Mouse (Mus musculus): Measurements from ENCODE around the gene Efcab8.

Efcab8 gene

DNA sequence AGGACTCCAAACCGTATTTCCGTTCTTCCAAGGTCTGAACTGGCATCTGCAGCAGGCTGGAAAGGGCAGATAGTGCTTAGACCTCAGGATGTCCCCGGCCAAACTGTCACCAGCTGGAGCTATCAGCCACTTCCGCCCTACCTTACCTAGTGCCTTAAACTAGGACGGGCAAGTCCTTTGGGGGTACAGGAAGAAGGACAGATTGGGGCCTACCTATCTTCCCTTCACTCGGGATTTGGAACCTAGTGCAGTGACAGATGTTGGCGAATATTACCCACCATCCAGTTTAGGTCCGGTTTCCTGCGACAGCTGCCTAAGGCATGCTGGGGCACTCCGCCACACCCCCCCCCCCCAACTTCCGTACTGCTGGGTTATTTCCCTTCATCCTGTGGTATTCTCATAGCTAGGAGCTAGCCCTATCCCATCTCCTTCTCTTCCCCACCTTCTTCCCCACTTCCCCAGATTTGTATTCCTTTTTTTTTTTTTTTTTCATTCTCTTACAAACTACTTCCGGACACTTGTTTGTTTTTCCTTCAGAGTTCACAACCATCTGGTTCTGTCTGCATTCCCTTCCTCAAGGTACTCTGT lies at the start of gene Efcab8:
Efcab8 (plus strand) TSS at position 538 of the 588 bp plus-strand sequence.
- 49% methylated on average over 12 of the region's 12 CpGs for WGBS

GRCm38 (mm10) chr2:153734033-153734432 lies 45.7 kb upstream of the Efcab8 start:
- 87% methylated on average over 4 of the region's 4 CpGs for WGBS

DNA sequence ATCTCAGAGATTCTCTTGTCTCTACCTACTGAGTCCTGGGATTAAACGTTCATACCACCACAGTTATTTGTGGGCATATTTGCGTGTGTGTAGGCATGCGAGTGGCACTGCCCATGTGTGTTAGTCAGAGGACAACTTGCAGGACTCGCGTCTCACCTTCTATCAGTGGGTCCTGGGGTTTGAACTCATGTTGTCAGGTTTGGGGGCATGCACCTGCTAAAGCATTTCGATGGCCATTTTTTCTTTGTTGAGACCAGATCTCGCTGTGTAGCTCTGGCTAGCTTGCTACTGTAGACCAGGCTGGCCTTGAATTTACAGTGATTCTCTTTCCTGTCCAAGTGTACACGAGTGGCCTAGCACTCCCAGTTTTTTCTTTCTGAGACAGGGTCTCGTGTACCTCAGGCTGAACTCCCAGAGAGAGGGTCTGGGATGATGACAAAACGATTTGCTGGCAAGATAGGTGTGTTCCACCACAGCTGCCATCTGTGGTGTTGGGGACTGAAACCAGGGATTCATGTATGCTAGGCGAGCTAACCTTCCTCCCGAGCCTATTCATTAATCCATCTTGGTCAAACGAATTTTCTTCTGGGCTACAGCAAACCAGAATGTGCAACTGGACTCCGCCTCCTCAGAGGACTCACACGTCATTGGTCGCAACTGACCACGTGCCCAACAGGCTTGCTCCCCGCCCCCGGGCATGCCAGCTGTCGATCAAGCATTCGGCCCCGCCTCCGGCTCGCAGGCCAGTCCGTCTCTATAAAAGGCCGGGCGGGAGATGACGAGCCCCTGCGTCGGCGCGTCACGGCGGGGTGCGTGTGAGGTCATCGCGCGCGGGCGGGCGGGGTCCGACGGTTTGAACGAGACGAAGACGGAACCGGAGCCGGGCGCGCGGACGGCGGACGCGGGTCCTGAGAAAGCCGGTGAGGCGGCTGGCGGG lies 39.0 kb upstream of the Efcab8 start, which contains the start of gene Mapre1:
Mapre1 (plus strand) TSS at position 775 of the 937 bp plus-strand sequence.
- WGBS = 9% methylated on average over 58 of the region's 58 CpGs

GRCm38 (mm10) chr2:153741437-153742065 lies 38.2 kb upstream of the Efcab8 start:
- 2% methylated on average over 53 of the region's 56 CpGs for WGBS

DNA sequence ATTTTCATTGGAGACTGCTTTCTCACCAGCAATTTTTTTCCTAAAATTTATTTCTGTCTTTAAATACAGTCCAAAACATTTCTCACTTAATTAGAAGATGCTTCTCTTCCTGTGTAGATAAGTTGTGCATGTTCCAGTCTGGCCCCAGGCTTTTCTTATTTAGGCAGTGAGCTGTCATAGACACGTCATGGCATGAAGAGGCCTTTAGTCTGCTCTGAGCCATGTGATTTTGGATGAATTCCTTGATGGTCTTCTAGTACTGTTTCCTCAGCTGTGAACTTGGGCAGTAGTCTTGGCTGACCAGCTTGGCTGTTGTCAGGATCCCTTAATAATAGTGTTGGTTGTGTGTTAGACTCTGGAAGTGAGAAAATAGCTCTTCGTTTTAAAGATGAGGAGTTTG lies 29.4 kb upstream of the Efcab8 start:
- WGBS = 49% methylated on average over 2 of the region's 2 CpGs

- WGBS = 90% methylated on average over 5 of the region's 5 CpGs
Measured at GRCm38 (mm10) chr2:153762121-153762520, 17.6 kb upstream of the Efcab8 start.

- WGBS = 53% methylated on average over 6 of the region's 6 CpGs
Measured at GRCm38 (mm10) chr2:153767484-153767883, 12.2 kb upstream of the Efcab8 start.

GRCm38 (mm10) chr2:153768881-153769280 lies 10.8 kb upstream of the Efcab8 start:
- 53% methylated on average over 2 of the region's 2 CpGs for WGBS

- WGBS = over 99% methylated on average over 4 of the region's 4 CpGs
Measured at GRCm38 (mm10) chr2:153772950-153773349, 6.8 kb upstream of the Efcab8 start.

- WGBS = 77% methylated on average over 4 of the region's 4 CpGs
Measured at GRCm38 (mm10) chr2:153775472-153775871, 4.3 kb upstream of the Efcab8 start.

DNA sequence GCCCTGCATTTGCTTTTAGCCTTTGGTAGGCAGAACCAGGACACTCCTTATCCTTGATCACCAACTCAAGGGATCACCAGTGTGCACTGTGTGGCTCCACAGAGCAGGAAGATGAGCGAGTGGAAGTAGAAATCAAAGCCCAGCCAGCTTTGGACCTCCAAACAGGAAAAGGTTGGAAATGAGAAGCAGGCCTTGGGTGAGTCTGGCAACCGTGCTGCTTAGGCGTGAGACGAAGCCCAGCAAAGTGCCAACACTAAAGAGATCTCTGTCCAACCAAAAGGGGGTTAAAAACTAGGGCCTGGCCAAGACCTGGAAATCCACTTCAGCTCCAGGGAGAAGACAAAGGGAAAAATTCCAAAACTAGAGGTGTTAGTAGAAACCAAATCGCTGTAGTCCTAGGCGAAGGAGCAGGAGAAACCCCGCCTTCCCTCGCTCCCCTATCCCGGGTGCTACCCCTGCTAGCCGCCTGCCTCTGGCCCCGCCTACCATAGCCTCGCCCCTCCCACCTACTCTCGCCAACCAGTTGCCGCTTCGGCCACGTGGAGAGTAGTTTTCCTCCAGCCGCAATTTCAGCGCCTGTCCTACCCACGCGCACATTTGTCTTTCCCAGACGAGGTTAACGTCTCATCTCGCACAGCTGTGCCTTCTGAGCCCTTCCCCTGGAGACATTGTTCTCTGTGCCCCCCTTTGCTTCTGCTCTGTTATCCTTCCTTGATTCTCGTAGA lies 931 bp upstream of the Efcab8 start:
- WGBS = 13% methylated on average over 24 of the region's 24 CpGs

DNA sequence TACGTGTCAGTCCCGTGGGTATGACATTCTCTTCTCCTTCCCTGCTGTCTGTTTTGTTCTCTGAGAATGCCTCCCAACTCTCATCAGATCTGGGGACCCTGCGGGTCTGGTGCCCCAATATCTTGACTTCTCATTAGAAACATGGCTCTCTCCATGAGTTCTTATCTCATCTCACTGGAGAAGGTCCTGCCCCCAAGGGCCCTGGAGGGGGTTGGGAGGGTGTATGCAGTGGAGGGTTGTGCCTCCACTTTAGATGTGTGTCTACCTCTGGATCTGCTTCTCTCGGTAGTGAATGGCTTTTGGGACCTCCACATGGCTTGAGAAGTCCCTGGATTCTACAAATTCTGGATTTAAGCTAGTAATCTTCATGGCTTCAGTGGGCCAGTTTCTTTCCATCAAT lies 1.4 kb downstream of the Efcab8 start:
- 95% methylated on average over 4 of the region's 4 CpGs for WGBS

DNA sequence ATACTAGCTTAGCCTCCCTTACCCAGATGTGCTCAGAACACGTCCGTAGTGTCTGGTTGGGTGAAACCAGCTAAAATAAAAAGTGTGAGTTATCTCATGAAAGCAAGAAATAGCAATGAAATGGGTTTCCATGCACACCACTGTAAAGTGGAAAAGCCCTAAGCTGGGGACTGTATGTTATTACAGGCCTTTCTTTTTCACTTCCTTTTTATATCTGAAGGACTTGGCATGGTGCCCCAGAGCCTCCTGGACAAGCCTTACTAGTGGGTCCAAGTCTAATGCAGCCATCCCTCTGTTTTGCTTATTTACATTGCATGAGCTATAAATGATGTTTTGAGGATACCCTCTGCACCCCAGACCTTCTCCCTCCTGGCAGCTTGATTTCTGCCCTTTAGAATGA lies 4.9 kb downstream of the Efcab8 start:
- WGBS = 66% methylated on average over 2 of the region's 2 CpGs

DNA sequence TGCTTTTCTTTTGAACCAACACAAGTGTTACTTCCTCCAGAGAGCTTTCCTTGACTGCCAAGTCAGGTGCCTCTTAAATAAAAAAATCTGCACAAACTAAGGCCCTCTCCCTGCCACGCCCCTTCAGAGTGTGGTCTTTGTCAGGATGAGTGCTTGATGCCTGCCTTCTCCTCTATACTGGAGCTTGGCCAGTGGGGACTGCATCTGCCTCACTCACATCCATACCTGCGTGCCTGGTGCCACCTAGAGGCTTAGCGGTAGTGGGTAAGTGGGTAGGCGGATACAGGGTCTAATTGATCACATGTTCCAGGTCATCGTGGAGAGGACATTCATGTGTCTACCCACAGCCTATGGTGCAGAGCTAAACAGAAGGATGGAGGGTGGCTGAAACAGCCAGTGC lies 15.4 kb downstream of the Efcab8 start:
- WGBS = 57% methylated on average over 5 of the region's 5 CpGs

- WGBS = 87% methylated on average over 8 of the region's 8 CpGs
Measured at GRCm38 (mm10) chr2:153808146-153808545, 28.4 kb downstream of the Efcab8 start.

GRCm38 (mm10) chr2:153808841-153809240 lies 29.1 kb downstream of the Efcab8 start:
- WGBS = 85% methylated on average over 6 of the region's 6 CpGs

DNA sequence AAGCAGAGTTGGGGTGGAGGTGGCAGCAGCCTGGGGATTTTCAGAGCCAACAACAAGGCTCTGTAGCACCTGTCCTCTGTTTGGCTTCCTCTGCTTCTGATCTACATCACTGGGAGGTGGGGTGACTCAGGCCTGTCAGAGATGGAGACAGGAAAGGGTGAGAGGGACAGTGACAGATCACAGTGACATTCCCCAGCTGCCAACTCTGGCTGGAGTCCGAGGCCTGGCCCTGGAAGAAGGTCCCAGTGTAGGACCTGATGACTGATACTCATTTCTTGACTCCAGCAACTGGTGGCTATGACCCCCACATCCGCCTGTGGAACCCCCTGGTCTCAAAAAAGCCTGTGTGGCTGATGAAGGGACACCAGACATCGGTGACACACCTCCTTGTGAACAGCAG lies 30.2 kb downstream of the Efcab8 start:
- 90% methylated on average over 3 of the region's 3 CpGs for WGBS

DNA sequence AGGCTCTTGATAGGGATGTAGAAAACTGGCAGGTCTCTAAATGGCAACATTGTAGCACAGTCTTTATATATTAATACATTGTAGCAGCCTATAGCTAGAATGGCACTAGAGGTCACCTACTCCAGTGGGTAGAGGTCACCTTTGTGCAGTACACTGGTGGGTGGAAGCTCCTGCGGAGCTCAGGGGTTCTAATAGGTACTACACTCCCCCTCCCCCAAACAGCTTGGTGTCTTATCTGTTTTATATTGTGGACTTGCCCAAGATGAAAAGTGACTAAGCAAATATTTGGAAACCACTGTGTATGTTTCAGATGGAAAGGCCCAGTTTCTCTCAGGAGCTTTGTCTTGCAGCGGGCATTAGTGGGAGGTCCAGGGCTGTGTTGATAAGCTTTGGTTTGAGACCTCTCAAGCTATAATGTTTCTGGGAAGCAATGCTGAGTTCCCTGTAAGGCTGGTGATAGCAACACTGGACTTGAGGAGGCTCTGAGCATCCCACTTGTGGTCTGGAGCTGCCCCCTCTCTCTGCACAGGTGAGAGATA lies 42.3 kb downstream of the Efcab8 start:
- 93% methylated on average over 2 of the region's 2 CpGs for WGBS

- WGBS = 73% methylated on average over 6 of the region's 6 CpGs
Measured at GRCm38 (mm10) chr2:153824593-153824992, 44.9 kb downstream of the Efcab8 start.

- WGBS = 73% methylated on average over 32 of the region's 32 CpGs
Measured at GRCm38 (mm10) chr2:153825900-153826299, 46.2 kb downstream of the Efcab8 start.

GRCm38 (mm10) chr2:153827171-153827830 lies 47.6 kb downstream of the Efcab8 start:
- WGBS = 74% methylated on average over 8 of the region's 8 CpGs
